Mouse (Mus musculus) gastrocnemius, postnatal 25 days (tissue): Measurements from ENCODE around the gene Dchs1. TPM values are rescaled to one million over a fixed set of nuclear protein-coding genes. Genes with fewer than 3 reads are reported as not detected.
A peak's percentile ranks its signal among the peaks of the same experiment; 100 is the strongest.
"Not testable (repeated sequence)": the region's sequence is repeated elsewhere in the genome, so short reads cannot be mapped to it uniquely, and the experiment has no call there.

Experiments used
- DNase-seq: peaks from one replicate; pipeline ENCODE4 v3.0.0; 2022
- total RNA-seq, 2 experiments: library from RNA; stranded (reverse); gene quantifications; 1 replicate in 1 of 2; 2 replicates in 1 of 2; pipeline ENCODE4 v1.2.3; 2021

Dchs1 gene
- total RNA-seq, 2 experiments from 2014 or later, result 4.3 to 5.3 TPM

- no peak for DNase-seq
Measured at GRCm38 (mm10) chr7:105783861-105784260, 3.6 kb downstream of the Dchs1 start.

GRCm38 (mm10) chr7:105778553-105779265 lies 8.7 kb downstream of the Dchs1 start:
- DNase-seq, result peak; percentile 40

DNA sequence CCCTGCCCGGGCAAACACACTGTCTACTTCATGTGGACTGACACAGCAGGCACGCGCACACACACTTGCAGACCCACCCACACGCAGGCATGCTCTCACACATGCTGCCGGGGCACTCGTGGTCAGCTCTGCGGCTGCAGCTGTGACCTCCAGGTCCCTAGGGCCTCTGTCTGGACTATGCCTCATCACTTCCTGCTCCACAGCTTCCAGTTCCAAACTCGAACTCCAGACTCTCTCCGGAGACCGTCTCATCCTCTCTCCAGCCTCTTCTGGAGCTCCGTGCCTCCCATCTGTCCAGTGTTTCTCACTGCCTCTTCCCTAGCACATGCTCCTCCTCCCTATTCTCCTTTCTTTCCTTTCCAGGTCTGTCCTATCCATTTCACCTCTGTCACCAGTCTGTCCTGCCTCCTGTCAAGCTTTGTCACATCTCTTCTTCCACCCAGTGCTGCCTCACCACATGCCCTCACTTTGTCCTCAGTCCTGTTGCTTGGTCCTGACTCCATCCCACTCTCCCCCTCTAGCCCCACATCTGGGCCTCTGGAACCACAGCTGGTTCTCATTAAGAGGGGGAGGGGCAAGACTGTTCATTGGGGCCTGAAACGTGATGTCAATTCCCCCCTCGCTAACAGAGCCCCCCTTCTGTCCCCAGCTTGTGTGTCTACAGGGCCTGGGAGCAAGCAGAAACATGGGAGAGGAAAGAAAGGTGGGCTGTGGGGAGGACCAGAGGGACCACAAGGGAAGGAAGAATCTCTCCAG lies 9.5 kb downstream of the Dchs1 start:
- peak; percentile 86 for DNase-seq

DNA sequence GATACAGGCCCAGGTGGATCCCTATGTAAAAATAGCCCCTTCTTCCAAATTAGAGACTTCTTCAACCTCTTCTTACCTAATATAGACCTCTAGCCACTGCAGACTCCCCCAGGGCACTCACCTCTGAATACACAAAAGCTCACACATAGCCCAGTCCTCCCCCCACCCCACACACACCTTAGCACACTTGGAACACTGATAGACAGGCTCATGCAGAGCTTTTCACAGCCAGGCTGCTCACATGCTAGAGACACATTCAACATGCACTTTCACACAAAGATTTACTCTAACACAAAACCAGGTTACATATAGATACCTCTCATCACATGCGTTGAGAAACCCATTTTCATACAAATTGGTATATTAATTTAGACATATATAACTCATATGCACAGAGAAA lies 10.1 kb downstream of the Dchs1 start:
- DNase-seq, result no peak

- no peak for DNase-seq
Measured at GRCm38 (mm10) chr7:105776026-105776425, 11.4 kb downstream of the Dchs1 start.

GRCm38 (mm10) chr7:105774661-105775060 lies 12.8 kb downstream of the Dchs1 start:
- no peak for DNase-seq

GRCm38 (mm10) chr7:105773041-105773440 lies 14.4 kb downstream of the Dchs1 start:
- no peak for DNase-seq

- DNase-seq, result no peak
Measured at GRCm38 (mm10) chr7:105772331-105772730, 15.1 kb downstream of the Dchs1 start.

DNA sequence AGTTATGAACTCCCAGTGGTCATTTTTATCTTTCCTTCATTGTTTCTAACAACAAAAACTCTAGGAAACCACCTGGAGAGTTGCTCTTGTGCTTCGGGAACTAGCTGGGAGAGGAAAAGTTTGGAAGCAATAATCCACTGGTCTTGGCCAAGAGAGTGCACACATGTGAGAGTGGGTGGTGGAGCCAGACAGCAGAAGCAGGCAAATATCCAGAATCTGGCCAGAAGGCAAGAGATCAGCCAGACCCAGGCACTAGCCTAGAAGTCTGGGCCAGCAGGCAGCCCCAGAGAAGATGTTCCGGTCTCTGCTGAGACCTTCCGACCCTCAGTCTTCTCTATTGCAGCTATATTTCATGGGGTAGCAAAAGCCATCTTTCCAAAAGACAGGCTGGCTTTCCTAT lies 17.5 kb downstream of the Dchs1 start:
- DNase-seq, result peak; percentile 74

GRCm38 (mm10) chr7:105767729-105768165 lies 19.7 kb downstream of the Dchs1 start:
- no peak for DNase-seq

DNA sequence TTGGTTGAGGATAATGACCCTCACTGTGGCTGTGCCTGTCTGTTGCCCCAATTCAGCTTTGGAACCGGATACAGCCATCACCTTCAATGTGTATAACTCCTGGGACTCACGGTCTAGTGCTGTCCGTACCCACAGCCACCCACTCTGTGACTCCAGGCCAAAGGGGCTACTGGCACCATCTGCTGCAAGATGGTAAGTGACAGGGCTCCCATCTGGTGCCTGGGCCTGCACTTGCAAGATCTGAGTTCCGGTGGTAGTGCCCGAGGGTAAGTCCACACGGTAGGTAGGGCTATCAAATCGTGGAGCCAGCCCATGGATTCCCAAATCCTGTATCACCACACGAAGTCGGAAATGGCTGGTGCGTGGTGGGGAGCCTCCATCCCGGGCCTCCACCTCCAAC lies 23.1 kb downstream of the Dchs1 start:
- no peak for DNase-seq

DNA sequence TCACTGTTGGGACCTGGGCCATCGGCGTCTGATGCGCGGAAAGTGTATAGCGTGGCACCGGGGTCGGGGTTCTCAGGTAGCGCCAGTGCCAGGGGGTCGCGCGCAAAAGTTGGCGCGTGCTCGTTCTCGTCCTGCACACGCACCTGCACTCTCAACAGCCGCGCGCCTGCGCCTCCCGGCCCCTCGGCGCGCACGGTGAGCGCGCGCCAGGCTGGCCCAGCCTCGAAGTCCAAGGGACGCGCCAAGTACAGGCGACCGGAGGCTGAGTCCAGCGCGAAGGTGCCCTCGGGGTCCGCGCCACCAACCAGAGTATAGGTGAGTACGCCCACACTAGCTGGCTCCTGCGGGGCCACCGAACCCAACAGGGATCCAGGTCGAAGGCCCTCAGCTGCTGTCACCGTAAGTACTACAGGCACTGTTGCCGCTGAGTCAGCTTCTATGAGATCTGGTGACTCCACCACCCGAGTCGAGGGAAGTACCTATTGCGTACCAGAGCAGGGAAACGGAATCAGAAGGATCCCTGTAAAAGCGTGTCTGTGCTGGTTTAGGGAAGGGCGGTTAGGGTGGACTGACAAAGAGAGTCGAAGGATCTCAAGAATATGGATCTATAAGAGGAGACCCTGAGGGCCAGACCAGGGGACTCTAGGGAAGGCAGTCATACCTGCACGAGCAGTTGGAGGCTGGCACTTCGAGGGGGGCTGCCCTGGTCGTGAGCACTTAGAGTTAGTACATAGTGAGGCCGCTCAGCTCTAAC lies 24.8 kb downstream of the Dchs1 start:
- DNase-seq, result no peak

- no peak for DNase-seq
Measured at GRCm38 (mm10) chr7:105761813-105762484, 25.5 kb downstream of the Dchs1 start.

DNA sequence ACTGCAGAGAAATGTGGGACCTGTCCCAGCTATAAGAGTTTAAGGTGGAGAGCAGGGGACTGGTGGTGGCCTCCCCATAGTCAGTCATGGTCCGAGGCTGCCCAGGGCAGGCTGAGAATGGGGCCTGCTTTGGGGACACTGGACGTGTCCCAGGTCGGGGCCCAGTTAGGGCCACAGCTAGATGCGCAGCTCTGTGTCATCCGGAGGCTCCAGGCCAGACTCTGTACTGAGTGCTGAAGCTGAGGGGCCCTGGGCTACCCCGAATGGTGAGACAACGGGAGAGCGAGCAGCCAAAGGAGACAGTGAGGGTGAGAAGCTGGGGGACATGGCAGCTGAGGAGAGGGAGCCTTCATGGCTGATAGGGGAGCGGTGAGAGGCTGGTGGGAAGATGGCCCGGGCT lies 34.2 kb downstream of the Dchs1 start:
- no peak for DNase-seq

DNA sequence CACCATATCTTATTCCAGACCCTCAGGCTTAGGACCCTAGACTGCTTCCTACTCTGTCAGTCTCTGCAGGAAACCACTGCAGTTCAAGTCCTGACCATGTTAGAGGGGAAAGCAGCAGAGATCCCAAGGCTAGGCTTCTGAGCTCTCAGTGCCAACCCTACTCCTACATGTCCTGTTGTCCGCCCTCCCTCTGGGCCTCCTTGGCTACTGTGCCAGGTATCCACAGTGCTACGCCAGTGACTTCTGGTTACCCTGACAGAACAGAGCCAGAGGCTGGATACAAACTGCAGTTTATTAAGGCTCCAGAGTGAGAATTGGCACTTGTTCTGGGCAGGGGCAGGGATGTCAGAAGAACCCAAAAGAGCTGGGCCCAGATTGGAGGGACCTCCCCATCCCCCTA lies 34.7 kb downstream of the Dchs1 start:
- DNase-seq, result no peak

DNA sequence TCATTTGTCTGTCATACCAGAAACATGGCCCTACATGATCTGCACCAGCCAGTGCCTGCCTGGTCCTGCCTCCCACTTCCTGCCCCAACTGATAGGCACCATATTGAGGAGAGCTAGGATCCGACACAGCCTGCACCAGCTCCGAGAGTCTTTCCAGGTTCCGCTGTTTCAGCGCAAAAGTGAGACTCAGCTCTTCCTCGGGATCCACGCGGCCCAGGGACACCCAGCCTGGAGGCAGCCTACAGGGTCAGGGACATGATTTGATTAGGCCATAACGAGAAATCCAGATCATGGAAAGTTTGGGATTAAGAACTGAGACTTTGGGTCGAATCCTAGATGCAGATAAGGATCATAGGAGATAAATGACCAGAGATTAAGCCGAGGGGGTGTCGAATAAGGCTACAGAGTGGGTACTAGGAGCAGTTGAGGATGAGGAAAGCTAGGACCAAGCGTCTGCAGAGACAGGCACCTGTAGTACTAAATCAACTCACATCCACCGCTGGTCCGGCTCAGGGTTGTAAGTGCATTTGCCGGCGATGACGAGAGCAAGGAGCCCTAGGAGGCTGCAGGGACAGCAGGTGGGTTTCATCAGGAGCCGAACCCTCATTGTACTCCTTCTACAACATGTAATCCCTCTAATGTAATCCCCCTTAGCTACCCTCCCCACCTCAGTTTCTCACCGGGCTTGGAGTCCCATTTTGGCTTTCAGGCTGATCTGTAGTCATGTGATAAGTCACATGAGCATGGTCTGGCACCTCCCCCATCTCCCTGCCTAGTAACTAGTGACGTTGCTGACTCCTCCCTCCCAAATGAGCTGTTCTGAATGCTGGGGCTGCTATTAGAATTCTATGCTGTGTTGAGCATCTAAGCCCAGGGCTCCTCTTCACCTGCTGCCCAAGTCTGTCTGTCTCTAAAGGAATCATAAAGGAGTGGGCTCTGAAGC lies 35.7 kb downstream of the Dchs1 start, which contains the start of gene Tpp1:
Tpp1 (minus strand) TSS at position 745 of the 943 bp plus-strand sequence.
- DNase-seq, result peak; percentile 88

GRCm38 (mm10) chr7:105747776-105748175 lies 39.7 kb downstream of the Dchs1 start:
- no peak for DNase-seq

GRCm38 (mm10) chr7:105743926-105744590 lies 43.4 kb downstream of the Dchs1 start, which contains the start of gene Taf10:
Taf10 (minus strand) TSS chr7:105744361.
- peak; percentile 79 for DNase-seq

- DNase-seq, result not testable (repeated sequence)
Measured at GRCm38 (mm10) chr7:105743246-105743925, 44.1 kb downstream of the Dchs1 start.
